Mouse (Mus musculus) liver, embryonic 14.5 days (tissue): Measurements from ENCODE around the gene Vmn1r165.
"Not testable (repeated sequence)": the region's sequence is repeated elsewhere in the genome, so short reads cannot be mapped to it uniquely, and the experiment has no call there.

Source experiments
- CTCF ChIP-seq: IDR thresholded peaks from 2 replicates; pipeline ENCODE4 v1.5.1; 2016; ENCODE audit warnings: antibody characterized with exemption, low read depth, control low read depth
- EP300 ChIP-seq: IDR thresholded peaks from 2 replicates; pipeline ENCODE4 v1.6.1; 2016; ENCODE audit warnings: antibody characterized with exemption, low read depth

GRCm38 (mm10) chr7:23251582-23251981 lies 34.5 kb downstream of the Vmn1r165 start, which contains the start of gene Vmn1r166:
- not testable (repeated sequence) for TF ChIP-seq CTCF, EP300
